Mouse (Mus musculus): Measurements from ENCODE around the gene Pou2f2. TPM values are rescaled to one million over a fixed set of nuclear protein-coding genes. Genes with fewer than 3 reads are reported as not detected.

The Pou2f2 gene
- total and polyA plus RNA-seq, 3 experiments, result 0.39 to 1.5 (median 0.64) TPM

DNA sequence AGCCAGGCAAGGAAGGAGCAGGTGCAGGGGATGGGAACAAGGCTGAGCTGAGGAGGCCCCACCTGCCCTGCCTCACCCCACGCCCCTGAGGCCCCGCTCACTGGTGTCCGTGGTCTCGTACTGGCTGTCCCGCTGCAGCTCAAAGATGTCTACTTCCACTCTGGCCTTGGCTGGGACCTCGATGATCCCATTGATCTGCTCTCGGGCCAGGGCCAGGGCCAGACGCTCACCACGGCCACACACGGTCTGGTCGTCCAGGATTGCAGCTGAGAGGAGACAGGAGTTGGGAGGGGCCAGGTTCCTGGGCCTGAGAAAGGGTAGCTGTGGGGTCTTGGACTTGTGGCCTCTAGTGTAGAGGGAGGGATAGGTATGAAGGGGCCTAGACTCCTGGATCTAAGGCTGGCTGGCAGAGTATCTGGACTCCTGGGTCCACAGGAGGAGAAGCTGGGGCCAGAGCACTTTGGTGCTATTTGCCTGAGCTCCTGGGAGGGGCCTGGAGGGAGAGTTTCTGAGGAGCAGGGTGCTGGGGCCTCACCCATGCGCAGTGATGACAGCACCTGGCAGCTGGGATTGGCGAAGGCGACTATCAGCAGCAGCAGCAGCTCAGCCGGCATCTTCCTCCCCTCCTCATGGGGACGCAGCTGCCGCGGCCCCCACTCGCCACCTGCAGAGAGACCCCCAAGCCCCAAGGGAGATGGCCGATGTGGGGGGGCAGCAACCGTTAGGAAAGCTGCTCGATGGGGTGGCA is 111.4 kb downstream of the Pou2f2 start:
- Histone ChIP-seq H3K4me3 (no peak overlapping the region), H3K36me3 (ENCODE audit: control insufficient read depth, insufficient read depth, low read length) (no peaks in the 10 kb centered on the region), H3K27ac (no peak overlapping the region), H3K79me2 (replicated peaks; ENCODE audit: control insufficient read depth, insufficient read depth, low read length) (no peaks in the 10 kb centered on the region), H3K4me1 (ENCODE audit: control insufficient read depth, insufficient read depth, low read length) (no peaks in the 10 kb centered on the region), H3K27me3 (ENCODE audit: control insufficient read depth, insufficient read depth, low read length) (no peaks in the 10 kb centered on the region), H3K9ac (ENCODE audit: low read depth, low read length) (no peak overlapping the region)
- 90% methylated on average over 22 of the region's 22 CpGs for WGBS
- intact Hi-C loops (cut with DNase I), result no loop called here
- no peak for TF ChIP-seq CTCF (IDR thresholded peaks at IDR 0.05)
- no peak for DNase-seq

GRCm38 (mm10) chr7:25067338-25067737 is 112.2 kb downstream of the Pou2f2 start:
- Histone ChIP-seq H3K4me3 (no peak overlapping the region), H3K79me2 (replicated peaks; ENCODE audit: control insufficient read depth, insufficient read depth, low read length) (no peaks in the 10 kb centered on the region), H3K4me1 (ENCODE audit: control insufficient read depth, insufficient read depth, low read length) (no peaks in the 10 kb centered on the region), H3K36me3 (ENCODE audit: control insufficient read depth, insufficient read depth, low read length) (no peaks in the 10 kb centered on the region), H3K27me3 (ENCODE audit: control insufficient read depth, insufficient read depth, low read length) (no peaks in the 10 kb centered on the region), H3K27ac (no peak overlapping the region), H3K9ac (ENCODE audit: low read depth, low read length) (no peak overlapping the region)
- WGBS, result 83% methylated on average over 7 of the region's 7 CpGs
- TF ChIP-seq CTCF (IDR thresholded peaks at IDR 0.05) (no peak), EP300 (IDR thresholded peaks at IDR 0.05; ENCODE audit: insufficient read depth, low read depth, low read length) (no peak), POLR2A (IDR thresholded peaks at IDR 0.05; ENCODE audit: insufficient read depth, low read depth, low read length) (no peak)
- intact Hi-C loops (cut with DNase I), result no loop called here
- no peak for DNase-seq

- DNase-seq, result no peak
- WGBS, result 78% methylated on average over 8 of the region's 8 CpGs
- Histone ChIP-seq H3K36me3 (ENCODE audit: control insufficient read depth, insufficient read depth, low read length) (no peaks in the 10 kb centered on the region), H3K27ac (no peak overlapping the region), H3K4me1 (ENCODE audit: control insufficient read depth, insufficient read depth, low read length) (no peaks in the 10 kb centered on the region), H3K79me2 (replicated peaks; ENCODE audit: control insufficient read depth, insufficient read depth, low read length) (no peaks in the 10 kb centered on the region), H3K27me3 (ENCODE audit: control insufficient read depth, insufficient read depth, low read length) (no peaks in the 10 kb centered on the region), H3K4me3 (no peak overlapping the region), H3K9ac (ENCODE audit: low read depth, low read length) (no peak overlapping the region)
- no peak for TF ChIP-seq POLR2A (IDR thresholded peaks at IDR 0.05; ENCODE audit: insufficient read depth, low read depth, low read length)
- TF ChIP-seq CTCF (IDR thresholded peaks at IDR 0.05), result no peak
- no peak for TF ChIP-seq EP300 (IDR thresholded peaks at IDR 0.05; ENCODE audit: insufficient read depth, low read depth, low read length)
- intact Hi-C loops (cut with DNase I), result no loop called here
Observed at GRCm38 (mm10) chr7:25063900-25064299, 115.6 kb downstream of the Pou2f2 start.

GRCm38 (mm10) chr7:25063346-25063745 is 116.2 kb downstream of the Pou2f2 start:
- Histone ChIP-seq H3K27ac (no peak overlapping the region), H3K9ac (ENCODE audit: low read depth, low read length) (no peak overlapping the region), H3K27me3 (ENCODE audit: control insufficient read depth, insufficient read depth, low read length) (no peaks in the 10 kb centered on the region), H3K4me3 (no peak overlapping the region), H3K36me3 (ENCODE audit: control insufficient read depth, insufficient read depth, low read length) (no peaks in the 10 kb centered on the region), H3K79me2 (replicated peaks; ENCODE audit: control insufficient read depth, insufficient read depth, low read length) (no peaks in the 10 kb centered on the region), H3K4me1 (ENCODE audit: control insufficient read depth, insufficient read depth, low read length) (no peaks in the 10 kb centered on the region)
- TF ChIP-seq POLR2A (IDR thresholded peaks at IDR 0.05; ENCODE audit: insufficient read depth, low read depth, low read length) (no peak), CTCF (IDR thresholded peaks at IDR 0.05) (no peak), EP300 (IDR thresholded peaks at IDR 0.05; ENCODE audit: insufficient read depth, low read depth, low read length) (no peak)
- intact Hi-C loops (cut with DNase I), result no loop called here
- 94% methylated on average over 6 of the region's 6 CpGs for WGBS
- DNase-seq, result no peak

DNA sequence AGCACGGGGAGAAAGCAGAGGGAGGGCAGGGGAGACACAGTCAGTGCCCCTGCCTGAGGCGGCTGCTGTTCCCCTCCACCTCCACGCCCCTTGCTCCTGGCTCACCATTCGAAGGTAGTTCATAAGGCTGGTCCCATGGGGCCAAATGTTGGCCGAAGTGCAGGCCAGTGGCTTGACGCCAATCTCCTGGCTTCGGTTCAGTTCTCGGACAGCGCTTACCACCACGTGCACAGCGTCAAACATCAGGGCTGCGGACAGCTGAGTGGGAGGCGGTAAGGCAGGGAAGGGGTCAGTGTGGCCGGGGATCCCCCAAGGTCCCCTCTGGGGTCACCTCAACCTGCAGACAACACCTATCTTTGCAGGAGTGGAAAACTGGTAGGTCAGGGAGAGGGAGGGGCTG is 120.7 kb downstream of the Pou2f2 start:
- TF ChIP-seq EP300 (IDR thresholded peaks at IDR 0.05; ENCODE audit: insufficient read depth, low read depth, low read length) (no peak), POLR2A (IDR thresholded peaks at IDR 0.05; ENCODE audit: insufficient read depth, low read depth, low read length) (no peak), CTCF (IDR thresholded peaks at IDR 0.05) (no peak)
- Histone ChIP-seq H3K36me3 (ENCODE audit: control insufficient read depth, insufficient read depth, low read length) (no peaks in the 10 kb centered on the region), H3K4me3 (no peak overlapping the region), H3K9ac (ENCODE audit: low read depth, low read length) (no peak overlapping the region), H3K4me1 (ENCODE audit: control insufficient read depth, insufficient read depth, low read length) (no peaks in the 10 kb centered on the region), H3K27me3 (ENCODE audit: control insufficient read depth, insufficient read depth, low read length) (no peaks in the 10 kb centered on the region), H3K79me2 (replicated peaks; ENCODE audit: control insufficient read depth, insufficient read depth, low read length) (no peaks in the 10 kb centered on the region), H3K27ac (no peak overlapping the region)
- intact Hi-C loops (cut with DNase I), result no loop called here
- DNase-seq, result peak; percentile 19 to 37
- WGBS, result 50% methylated on average over 14 of the region's 14 CpGs

- Histone ChIP-seq H3K36me3 (ENCODE audit: control insufficient read depth, insufficient read depth, low read length) (no peaks in the 10 kb centered on the region), H3K4me3 (no peak overlapping the region), H3K9ac (ENCODE audit: low read depth, low read length) (no peak overlapping the region), H3K4me1 (ENCODE audit: control insufficient read depth, insufficient read depth, low read length) (no peaks in the 10 kb centered on the region), H3K27me3 (ENCODE audit: control insufficient read depth, insufficient read depth, low read length) (no peaks in the 10 kb centered on the region), H3K27ac (no peak overlapping the region), H3K79me2 (replicated peaks; ENCODE audit: control insufficient read depth, insufficient read depth, low read length) (no peaks in the 10 kb centered on the region)
- intact Hi-C loops (cut with DNase I), result no loop called here
- DNase-seq, result no peak
- WGBS, result 91% methylated on average over 8 of the region's 8 CpGs
- no peak for TF ChIP-seq EP300 (IDR thresholded peaks at IDR 0.05; ENCODE audit: insufficient read depth, low read depth, low read length)
- TF ChIP-seq POLR2A (IDR thresholded peaks at IDR 0.05; ENCODE audit: insufficient read depth, low read depth, low read length), result no peak
- TF ChIP-seq CTCF (IDR thresholded peaks at IDR 0.05), result no peak
Observed at GRCm38 (mm10) chr7:25058394-25058793, 121.1 kb downstream of the Pou2f2 start.

Data from heart, adult 2 months (tissue).